Mouse (Mus musculus) frontal cortex, postnatal 14 days (tissue): ENCODE measurements around the gene Nav2.

ENCODE experiments used
- DNase-seq, 2 experiments: peaks; one replicate each; pipeline ENCODE4 v3.0.0; 2022; ENCODE audit warnings: low spot score in 2 of 2

The Nav2 gene

DNA sequence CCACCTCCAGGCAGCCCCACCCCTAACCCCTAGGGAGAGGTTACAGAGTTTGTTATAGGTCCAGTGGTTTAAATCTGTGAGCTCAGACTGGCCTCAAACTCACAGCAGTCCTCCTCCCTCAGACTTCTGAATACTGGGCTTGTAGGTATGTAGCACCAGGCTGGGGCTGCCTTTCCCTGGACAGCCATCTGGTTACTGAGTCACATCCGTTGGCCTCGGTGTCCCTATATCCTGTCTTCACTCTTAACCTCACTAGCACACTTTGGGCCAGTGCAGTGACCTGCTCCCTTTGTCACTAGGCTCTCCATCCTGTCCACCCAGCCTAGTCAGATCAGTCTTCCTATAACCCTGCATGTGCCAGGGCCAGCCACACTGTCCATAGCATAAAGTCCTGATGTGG, 19.8 kb upstream of the Nav2 start:
- DNase-seq, result no peak

GRCm38 (mm10) chr7:48891029-48891428, 17.5 kb upstream of the Nav2 start:
- no peak for DNase-seq

GRCm38 (mm10) chr7:48893093-48893492, 15.4 kb upstream of the Nav2 start:
- no peak for DNase-seq

DNA sequence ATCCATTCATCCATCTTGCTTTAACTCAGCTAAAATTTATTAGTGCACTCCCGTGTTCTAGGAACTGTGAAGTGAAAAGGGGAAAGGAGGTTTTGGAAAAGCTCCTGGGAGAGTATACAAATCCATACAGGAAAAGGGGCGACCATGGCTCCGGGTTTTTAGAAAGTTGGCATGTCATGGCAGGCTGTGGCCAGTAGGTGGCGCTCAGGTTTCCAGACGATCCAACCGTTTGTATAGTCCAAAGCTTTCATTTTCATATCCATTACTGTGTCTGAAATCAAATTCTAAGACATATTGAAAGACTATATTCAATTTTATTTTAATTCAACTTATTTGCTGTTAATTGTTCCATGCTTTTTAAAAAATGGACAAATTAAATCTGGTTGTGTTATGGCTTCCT, 14.4 kb upstream of the Nav2 start:
- peak; percentile 53 to 77 for DNase-seq

DNA sequence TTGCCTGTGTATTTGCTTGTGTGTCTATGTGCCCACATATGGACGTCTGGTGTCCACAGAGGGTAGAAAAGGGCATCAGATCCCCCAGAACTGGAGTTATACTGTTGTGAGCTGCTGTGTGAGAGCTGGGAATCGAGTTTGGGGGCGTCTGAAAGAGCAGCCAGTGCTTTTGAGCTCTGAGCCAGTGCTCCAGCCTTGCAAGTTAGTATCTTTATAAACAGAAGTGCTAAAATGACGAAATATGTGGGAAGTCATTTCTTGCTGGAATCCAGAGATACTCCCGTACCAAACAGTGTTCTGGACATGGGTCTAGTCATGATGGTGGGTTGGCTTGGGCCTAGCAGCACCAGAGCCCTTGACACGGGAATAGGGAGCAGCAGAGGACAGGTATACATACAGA, 13.8 kb upstream of the Nav2 start:
- no peak for DNase-seq

DNA sequence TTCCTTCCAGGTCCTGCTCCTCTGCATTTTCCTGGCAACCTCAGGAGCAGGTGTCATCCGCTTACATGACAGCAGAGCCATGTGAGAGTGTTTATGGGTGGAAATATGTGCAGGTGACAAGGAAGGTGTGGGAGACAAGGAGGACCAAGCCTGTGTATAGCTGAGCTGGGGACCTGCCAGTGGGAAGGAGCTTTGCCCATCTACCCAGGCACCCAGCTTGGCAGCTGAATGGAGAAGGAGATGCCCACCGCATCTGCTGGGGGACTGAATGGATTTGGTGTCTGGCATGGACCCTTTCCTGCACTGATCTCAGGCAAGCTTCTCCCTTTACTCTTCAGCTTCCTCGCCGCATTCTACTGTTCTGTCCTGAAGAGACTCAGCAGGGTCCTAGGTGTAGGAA, 13.0 kb upstream of the Nav2 start:
- DNase-seq, result no peak

DNA sequence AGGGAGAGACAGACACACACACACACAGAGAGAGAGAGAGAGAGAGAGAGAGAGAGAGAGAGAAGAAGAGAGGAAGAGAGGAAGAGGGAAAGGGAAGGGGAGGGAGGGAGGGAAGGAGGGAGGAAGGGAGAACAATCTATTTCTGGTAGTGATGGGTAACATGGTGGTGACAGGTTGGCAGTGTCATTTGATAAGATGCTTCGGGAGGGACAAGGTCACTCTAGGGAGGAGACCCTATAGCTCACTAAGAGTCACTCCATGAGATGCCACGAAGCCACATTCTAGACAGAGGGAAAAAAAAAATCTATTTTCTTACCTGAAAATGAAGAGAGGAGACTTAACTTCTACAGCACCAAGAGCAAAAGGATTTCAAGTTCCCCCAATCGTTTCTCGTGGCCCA, 12.5 kb upstream of the Nav2 start:
- DNase-seq, result no peak

DNA sequence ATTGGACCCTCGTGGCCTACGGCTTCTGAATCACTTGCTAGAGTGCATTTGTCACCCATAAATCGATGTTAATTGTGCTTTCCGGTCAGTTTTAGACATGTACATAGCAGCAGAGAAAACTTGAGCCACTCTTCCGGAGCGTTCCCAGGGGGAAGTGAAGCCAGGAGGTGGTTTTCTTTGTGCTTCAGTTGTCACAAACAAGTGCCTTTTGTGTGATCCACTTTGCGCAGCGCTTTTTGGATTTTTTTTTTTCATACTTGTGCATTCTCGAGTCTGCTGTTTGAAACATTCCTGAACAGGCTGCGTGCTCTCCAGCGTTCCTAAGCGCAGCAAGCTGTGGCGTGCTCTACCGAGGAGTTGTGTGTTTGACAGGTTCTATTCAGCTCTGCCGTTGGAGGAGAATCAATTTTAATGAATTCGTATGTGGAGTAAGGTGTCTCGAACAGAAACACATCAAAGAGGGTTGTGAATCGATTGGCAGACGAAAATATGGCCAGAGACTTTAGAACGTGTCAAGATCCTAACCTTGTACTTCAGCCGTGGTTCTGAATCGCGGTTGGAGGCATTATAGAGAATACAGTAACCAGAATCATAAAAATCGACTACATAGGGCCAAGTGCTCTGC, 10.9 kb upstream of the Nav2 start:
- DNase-seq, result no peak

- no peak for DNase-seq
Observed at GRCm38 (mm10) chr7:48898416-48898815, 10.1 kb upstream of the Nav2 start.

- no peak for DNase-seq
Observed at GRCm38 (mm10) chr7:48900408-48901167, 7.9 kb upstream of the Nav2 start.

GRCm38 (mm10) chr7:48902454-48902853, 6.1 kb upstream of the Nav2 start:
- no peak for DNase-seq

GRCm38 (mm10) chr7:48909342-48909671, 791 bp downstream of the Nav2 start:
- DNase-seq, result no peak

DNA sequence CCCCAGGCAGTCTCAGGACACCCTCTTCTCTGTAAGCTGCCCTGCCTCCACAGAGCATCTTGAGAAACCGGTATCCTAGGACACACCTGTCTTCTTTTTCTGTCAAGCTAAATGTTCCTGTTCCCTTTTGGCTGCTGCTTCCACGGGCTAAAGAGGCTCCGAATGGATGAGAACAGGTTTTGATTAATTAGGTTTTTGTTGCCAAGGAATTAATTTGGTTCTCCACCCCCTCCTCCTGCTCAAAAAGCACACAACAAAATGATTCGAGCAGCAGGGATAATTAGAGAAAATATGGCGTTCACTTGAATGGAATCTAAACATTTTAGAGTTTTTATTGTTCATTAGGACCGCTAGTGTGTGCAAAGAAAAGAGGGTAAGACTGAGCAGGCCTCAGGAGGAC, 1.8 kb downstream of the Nav2 start:
- no peak for DNase-seq

DNA sequence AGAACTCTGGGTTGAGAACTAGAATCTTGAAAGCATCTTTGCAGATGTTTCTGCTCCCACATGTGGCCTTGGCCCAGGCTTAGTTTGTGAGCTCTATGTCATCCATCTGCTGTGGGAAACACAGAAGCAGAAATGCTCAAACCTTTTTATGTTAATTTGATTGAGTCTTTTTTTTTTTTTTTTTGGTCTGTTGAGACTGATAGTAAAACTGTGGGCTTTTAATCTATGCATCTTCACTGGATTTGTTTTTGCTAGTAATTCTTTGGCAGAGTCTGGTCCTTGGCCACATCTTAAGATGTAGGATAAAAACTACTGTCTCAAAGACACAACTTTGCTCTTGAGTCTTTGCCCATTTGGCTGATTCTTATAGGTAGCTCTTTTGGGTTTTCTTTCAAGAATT, 2.6 kb downstream of the Nav2 start:
- DNase-seq, result no peak

GRCm38 (mm10) chr7:48914630-48915506, 6.4 kb downstream of the Nav2 start:
- no peak for DNase-seq

- no peak for DNase-seq
Observed at GRCm38 (mm10) chr7:48917463-48917862, 8.9 kb downstream of the Nav2 start.

DNA sequence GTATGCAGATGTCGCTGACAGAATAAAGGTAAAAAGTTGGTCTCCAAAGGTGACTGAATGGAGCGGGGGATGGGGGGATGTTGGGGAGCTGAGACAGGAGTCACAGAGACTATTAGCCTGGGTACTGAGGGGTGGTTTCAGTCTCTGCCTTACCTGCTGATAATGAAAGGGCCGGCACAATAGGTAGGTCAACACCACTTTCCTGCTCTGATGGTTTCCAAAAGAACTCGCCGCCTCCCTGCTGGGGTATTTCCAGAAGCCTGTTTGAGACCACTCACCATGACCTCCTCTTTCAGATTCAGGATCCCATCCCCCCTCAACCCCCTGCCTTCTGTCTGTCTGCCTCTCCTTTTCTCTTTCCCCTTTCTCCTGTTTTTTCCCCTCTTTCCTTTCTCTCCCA, 9.5 kb downstream of the Nav2 start:
- no peak for DNase-seq

- no peak for DNase-seq
Observed at GRCm38 (mm10) chr7:48918389-48918788, 9.9 kb downstream of the Nav2 start.

GRCm38 (mm10) chr7:48923620-48924019, 15.1 kb downstream of the Nav2 start:
- DNase-seq, result no peak

DNA sequence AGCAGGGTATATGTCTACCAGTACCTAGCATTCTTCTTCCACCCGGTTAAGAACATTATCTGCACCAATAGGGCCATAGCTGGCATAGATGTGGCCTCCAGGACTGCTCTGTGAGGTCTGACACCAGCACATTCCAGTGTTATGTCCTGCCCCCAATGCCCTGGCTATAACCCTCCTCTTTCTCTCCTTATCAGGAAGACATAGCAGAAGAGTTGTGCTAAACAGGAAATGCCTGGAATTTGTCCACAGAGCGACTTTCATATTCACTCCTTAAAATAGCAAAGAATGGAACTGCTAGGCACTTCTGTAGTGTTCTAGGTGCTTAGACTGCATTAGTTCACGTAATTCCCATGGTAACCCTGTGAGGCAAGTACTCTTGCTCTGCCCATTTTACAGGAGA, 16.7 kb downstream of the Nav2 start:
- no peak for DNase-seq

GRCm38 (mm10) chr7:48928364-48928763, 19.8 kb downstream of the Nav2 start:
- DNase-seq, result peak in 1 of 2 experiments; percentile 60

DNA sequence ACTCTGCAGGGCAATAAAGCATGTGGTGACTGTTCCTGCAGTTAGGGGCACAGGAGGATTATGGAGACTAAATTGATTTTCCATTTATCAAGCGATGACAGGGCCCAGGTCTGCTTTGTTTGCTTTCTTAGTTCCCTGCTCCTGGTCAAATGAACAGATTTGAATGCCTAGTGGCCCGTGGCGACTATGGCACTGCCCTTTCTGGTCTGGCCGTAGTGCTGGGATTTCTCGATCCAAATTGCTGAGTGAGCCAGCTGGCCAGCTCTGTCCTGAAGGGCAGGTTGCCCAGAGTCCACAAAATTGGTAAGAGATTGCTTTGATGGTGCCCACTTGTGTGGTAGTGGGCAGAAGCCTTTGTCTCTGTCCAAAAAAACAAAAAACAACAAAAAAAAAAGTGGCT, 21.9 kb downstream of the Nav2 start:
- no peak for DNase-seq

DNA sequence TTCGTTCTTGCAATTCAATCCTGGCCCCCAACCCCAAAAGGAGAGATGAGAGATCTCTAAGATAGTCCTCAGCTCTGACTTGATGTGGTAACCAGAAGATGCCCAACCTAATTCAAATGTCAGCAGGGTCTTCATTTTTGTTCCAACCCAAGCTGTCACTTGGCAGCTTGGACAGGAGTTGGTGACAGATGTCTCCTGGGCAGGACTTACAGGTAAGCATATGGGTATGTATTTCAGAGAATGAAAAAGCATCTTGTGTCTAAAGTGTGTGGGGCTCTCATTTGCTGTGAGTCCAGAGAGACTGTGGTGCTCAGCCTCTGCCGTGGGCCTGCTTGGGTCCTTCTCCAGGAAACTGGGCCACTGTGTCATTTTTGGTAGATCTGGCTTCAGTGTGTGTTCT, 23.6 kb downstream of the Nav2 start:
- DNase-seq, result no peak
